Mouse (Mus musculus) CH12.LX (cell line): ENCODE measurements around the gene Zbtb20.

Experiments
- CTCF ChIP-seq, 2 experiments: IDR thresholded peaks in 1 of 2; conservative IDR thresholded peaks in 1 of 2; 2 replicates each; pipeline ENCODE4 v1.5.1; 2011 to 2012; ENCODE audit warnings: low read depth in 2 of 2, low read length in 2 of 2, improper control_type of control experiment in 1 of 2, inconsistent platforms in 1 of 2, mild to moderate bottlenecking in 1 of 2, moderate library complexity in 1 of 2
- KAT2A ChIP-seq: IDR thresholded peaks from 2 replicates; pipeline ENCODE4 v1.6.1; 2012; ENCODE audit warnings: low read length, improper control_type of control experiment, inconsistent platforms; ENCODE audit not compliant: insufficient replicate concordance

- no peak for TF ChIP-seq KAT2A
- TF ChIP-seq CTCF (conservative IDR thresholded peaks at IDR 0.05 in 1 of 2, IDR thresholded peaks at IDR 0.05 in 1 of 2; ENCODE audit: low read depth in 2 of 2, low read length in 2 of 2), result no peak
These were observed 487.1 kb downstream of the Zbtb20 start for GRCm38 (mm10) chr16:43362651-43363300.
